Mouse (Mus musculus): ENCODE data around the gene Sys1. TPM values are rescaled to one million over a fixed set of nuclear protein-coding genes. Genes with fewer than 3 reads are reported as not detected.

The Sys1 gene
- polyA plus RNA-seq, 2 experiments from 2014 or later = 29.7 to 33.4 TPM

- no peak for ATAC-seq
These were observed 21.3 kb upstream of the Sys1 start for GRCm38 (mm10) chr2:164435216-164436090.

GRCm38 (mm10) chr2:164436215-164436913, 20.4 kb upstream of the Sys1 start:
- no peak for ATAC-seq

GRCm38 (mm10) chr2:164436961-164437360, 19.8 kb upstream of the Sys1 start:
- no peak for ATAC-seq

- ATAC-seq = no peak
These were observed 19.1 kb upstream of the Sys1 start for GRCm38 (mm10) chr2:164437710-164438109.

GRCm38 (mm10) chr2:164438257-164438656, 18.5 kb upstream of the Sys1 start:
- no peak for ATAC-seq

- ATAC-seq = no peak
These were observed 17.8 kb upstream of the Sys1 start for GRCm38 (mm10) chr2:164439001-164439421.

- ATAC-seq = no peak
These were observed 16.4 kb upstream of the Sys1 start for GRCm38 (mm10) chr2:164440314-164440713.

- ATAC-seq = peak; percentile 74
These were observed 15.6 kb upstream of the Sys1 start for GRCm38 (mm10) chr2:164441155-164441554.

- ATAC-seq = no peak
These were observed 15.0 kb upstream of the Sys1 start for GRCm38 (mm10) chr2:164441731-164442130.

- ATAC-seq = no peak
These were observed 14.3 kb upstream of the Sys1 start for GRCm38 (mm10) chr2:164442315-164443050.

GRCm38 (mm10) chr2:164443051-164443437, 13.7 kb upstream of the Sys1 start:
- ATAC-seq = peak; percentile 26

GRCm38 (mm10) chr2:164443460-164444000, 13.2 kb upstream of the Sys1 start, which contains the start of gene Sdc4:
Gene Sdc4, minus strand, starts transcription at chr2:164443887.
- ATAC-seq = no peak

GRCm38 (mm10) chr2:164444701-164445100, 12.1 kb upstream of the Sys1 start:
- no peak for ATAC-seq

GRCm38 (mm10) chr2:164445399-164446085, 11.2 kb upstream of the Sys1 start:
- no peak for ATAC-seq

GRCm38 (mm10) chr2:164446086-164446469, 10.7 kb upstream of the Sys1 start:
- ATAC-seq = no peak

- no peak for ATAC-seq
These were observed 8.6 kb upstream of the Sys1 start for GRCm38 (mm10) chr2:164448140-164448539.

GRCm38 (mm10) chr2:164448921-164449320, 7.8 kb upstream of the Sys1 start:
- ATAC-seq = no peak

GRCm38 (mm10) chr2:164449341-164450042, 7.3 kb upstream of the Sys1 start:
- no peak for ATAC-seq

GRCm38 (mm10) chr2:164452000-164452676, 4.6 kb upstream of the Sys1 start:
- ATAC-seq = no peak

GRCm38 (mm10) chr2:164453047-164453757, 3.6 kb upstream of the Sys1 start:
- no peak for ATAC-seq
